Mouse (Mus musculus) v-Abl transformed pro-B cells (cell line): Measurements from ENCODE around the gene Cstad.

ENCODE experiments used
- in situ Hi-C, 2 experiments: fragments of 400-800 bp; cut with MboI; formaldehyde crosslinking; loops; one replicate each; pipeline ENCODE4 v1.15.1; 2025; ENCODE audit not compliant: unreplicated experiment in 2 of 2

Cstad gene

GRCm38 (mm10) chr2:30656711-30657555, 62.1 kb downstream of the Cstad start:
- in situ Hi-C loops = no loop called here

GRCm38 (mm10) chr2:30657674-30658479, 63.0 kb downstream of the Cstad start:
- in situ Hi-C loops = no loop called here

GRCm38 (mm10) chr2:30658480-30658843, 63.6 kb downstream of the Cstad start:
- in situ Hi-C loops = no loop called here
